Mouse (Mus musculus): ENCODE results near the gene Ddr2. TPM values are rescaled to one million over a fixed set of nuclear protein-coding genes. Genes with fewer than 3 reads are reported as not detected.

Gene Ddr2
- polyA plus RNA-seq, 1 experiment = 6.0 TPM

DNA sequence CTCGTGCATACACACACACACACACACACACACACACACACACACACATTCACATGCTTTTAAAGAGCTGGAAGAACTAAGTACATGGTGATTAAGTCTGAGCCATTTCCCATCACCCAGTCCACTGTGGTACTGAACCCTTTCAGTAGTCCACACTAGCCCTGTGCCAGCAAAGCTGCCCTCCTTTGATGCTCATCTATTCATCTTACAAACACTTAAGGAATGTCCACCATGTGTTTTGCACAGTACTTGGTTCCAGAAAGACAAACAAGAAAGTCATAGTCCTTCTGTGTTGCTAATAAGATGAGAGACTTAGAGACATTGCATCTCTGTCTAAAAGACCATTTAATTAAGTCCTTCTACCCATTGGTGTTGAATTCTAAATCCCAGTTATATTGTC lies 29.7 kb downstream of the Ddr2 start:
- TF ChIP-seq CTCF (IDR thresholded peaks at IDR 0.05; ENCODE audit: control insufficient read depth, insufficient read depth, low read length) (no peak), POLR2A (IDR thresholded peaks at IDR 0.05; ENCODE audit: borderline replicate concordance, control insufficient read depth, low read depth, low read length) (no peak)
- Histone ChIP-seq H3K27ac (ENCODE audit: control insufficient read depth, insufficient read depth, low read depth, low read length, poor library complexity) (no peak overlapping the region), H3K4me3 (replicated peaks; ENCODE audit: control insufficient read depth, low read depth, low read length) (no peak overlapping the region), H3K4me1 (ENCODE audit: control insufficient read depth, insufficient read depth, low read length) (no peaks in the 10 kb centered on the region)
- WGBS = 65% methylated on average over 1 of the region's 1 CpGs

DNA sequence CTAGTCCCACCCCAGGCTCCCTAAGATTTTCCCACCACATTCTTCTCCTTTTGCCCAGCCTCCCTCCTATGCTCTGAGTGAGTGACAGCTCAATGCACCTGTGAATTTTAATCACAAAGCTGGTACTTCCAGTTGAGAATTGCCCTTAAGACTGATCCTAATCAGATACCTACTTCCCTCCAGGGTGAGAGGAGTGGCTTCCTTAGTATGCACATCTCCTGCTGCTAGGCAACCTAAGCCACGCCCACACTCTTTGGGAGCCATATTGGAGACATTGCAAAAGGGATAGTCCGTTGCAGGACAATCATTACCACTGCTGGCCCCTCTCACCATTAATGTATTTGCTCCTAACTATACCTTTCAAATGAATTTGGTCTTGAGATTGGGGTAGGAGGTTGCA lies 31.1 kb downstream of the Ddr2 start:
- Histone ChIP-seq H3K4me3 (replicated peaks; ENCODE audit: control insufficient read depth, low read depth, low read length) (no peak overlapping the region), H3K4me1 (ENCODE audit: control insufficient read depth, insufficient read depth, low read length) (no peaks in the 10 kb centered on the region), H3K27ac (ENCODE audit: control insufficient read depth, insufficient read depth, low read depth, low read length, poor library complexity) (no peak overlapping the region)
- 66% methylated on average over 2 of the region's 2 CpGs for WGBS
- TF ChIP-seq CTCF (IDR thresholded peaks at IDR 0.05; ENCODE audit: control insufficient read depth, insufficient read depth, low read length) = no peak
- no peak for TF ChIP-seq POLR2A (IDR thresholded peaks at IDR 0.05; ENCODE audit: borderline replicate concordance, control insufficient read depth, low read depth, low read length)

DNA sequence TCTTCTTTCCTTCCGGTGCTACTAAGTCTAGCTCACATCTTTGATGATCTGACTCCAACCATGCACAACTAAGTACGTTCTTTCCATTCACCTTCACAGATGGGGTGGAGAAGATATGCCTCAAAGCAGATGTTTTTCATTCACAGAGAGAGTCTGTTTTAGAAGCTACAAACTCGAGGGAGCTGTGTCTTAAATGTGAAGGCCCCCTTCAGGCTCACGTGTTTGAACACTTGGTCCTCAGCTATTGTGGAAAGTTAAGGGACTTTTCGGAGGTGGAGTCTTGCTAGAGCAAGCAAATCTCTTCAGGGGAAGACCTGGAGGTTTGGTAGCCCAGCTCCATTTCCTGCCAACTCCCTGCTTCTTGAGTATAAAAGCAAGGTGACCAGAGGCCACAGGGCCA lies 34.2 kb downstream of the Ddr2 start:
- WGBS = 76% methylated on average over 5 of the region's 5 CpGs
- no peaks in the 10 kb centered on the region for H3K4me1 ChIP-seq (ENCODE audit: control insufficient read depth, insufficient read depth, low read length)
- H3K4me3 ChIP-seq (replicated peaks; ENCODE audit: control insufficient read depth, low read depth, low read length) = no peak overlapping the region
- TF ChIP-seq POLR2A (IDR thresholded peaks at IDR 0.05; ENCODE audit: borderline replicate concordance, control insufficient read depth, low read depth, low read length) = no peak
- H3K27ac ChIP-seq (ENCODE audit: control insufficient read depth, insufficient read depth, low read depth, low read length, poor library complexity) = no peak overlapping the region

DNA sequence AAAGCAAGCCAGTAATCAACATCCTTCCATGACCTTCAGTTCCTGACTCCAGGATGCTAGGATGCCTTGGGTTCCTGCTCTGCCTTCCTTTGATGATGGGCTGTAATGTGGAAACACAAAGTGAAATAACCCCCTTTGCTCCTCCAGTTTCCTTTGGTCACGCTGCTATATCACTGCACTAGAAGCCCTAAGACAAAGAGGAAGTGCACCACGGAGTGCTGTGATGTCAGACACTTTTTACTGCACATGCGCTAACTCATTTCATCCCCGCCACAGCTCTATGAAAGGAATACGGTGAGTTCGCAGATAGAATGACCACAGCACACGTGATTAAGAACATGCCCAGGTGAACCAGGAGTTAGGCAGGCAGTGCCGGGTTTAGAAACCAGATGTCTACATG lies 36.8 kb downstream of the Ddr2 start:
- Histone ChIP-seq H3K27ac (ENCODE audit: control insufficient read depth, insufficient read depth, low read depth, low read length, poor library complexity) (no peak overlapping the region), H3K4me3 (replicated peaks; ENCODE audit: control insufficient read depth, low read depth, low read length) (no peak overlapping the region), H3K4me1 (ENCODE audit: control insufficient read depth, insufficient read depth, low read length) (no peaks in the 10 kb centered on the region)
- 60% methylated on average over 8 of the region's 8 CpGs for WGBS
- TF ChIP-seq CTCF (IDR thresholded peaks at IDR 0.05; ENCODE audit: control insufficient read depth, insufficient read depth, low read length) (no peak), POLR2A (IDR thresholded peaks at IDR 0.05; ENCODE audit: borderline replicate concordance, control insufficient read depth, low read depth, low read length) (no peak)

DNA sequence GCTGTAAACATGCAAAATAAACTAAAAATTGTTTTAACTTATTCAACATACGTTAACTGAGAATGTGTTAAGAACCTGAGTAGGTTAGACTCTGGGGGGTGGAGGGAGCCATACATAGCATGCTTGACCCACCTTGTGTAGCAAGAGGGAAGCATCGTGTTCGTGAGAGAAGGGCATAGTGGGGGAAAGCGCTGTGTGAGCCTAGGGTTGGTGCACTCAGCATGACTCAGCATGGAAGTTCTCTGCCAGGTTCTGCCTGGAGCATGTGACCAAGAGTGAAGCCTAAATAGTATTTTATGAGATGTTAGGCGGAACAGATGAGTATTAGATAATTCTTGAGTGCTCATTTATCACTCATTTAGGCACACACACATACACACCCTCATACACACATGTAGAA lies 41.4 kb downstream of the Ddr2 start:
- 41% methylated on average over 5 of the region's 5 CpGs for WGBS

DNA sequence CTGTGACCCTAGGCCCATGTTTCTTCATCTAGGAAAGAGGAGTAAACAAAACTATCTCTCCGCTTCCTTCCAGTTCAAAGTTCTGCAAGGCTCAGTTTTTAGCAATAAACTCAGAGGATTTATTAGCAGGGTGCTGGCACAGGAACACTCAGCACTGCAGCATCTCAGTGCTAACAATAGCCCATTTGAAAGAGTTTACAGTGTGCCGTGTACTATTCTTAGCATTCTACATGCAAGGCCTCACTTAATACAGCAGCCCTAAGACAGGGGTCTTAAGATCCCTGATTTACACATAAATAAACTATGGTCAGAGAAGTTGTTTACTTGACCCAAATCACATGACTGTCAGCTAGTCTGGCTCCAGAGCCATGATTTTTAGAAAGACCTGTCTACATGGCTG lies 44.6 kb downstream of the Ddr2 start:
- Histone ChIP-seq H3K27ac (ENCODE audit: control insufficient read depth, insufficient read depth, low read depth, low read length, poor library complexity) (no peak overlapping the region), H3K4me3 (replicated peaks; ENCODE audit: control insufficient read depth, low read depth, low read length) (no peak overlapping the region), H3K4me1 (ENCODE audit: control insufficient read depth, insufficient read depth, low read length) (no peaks in the 10 kb centered on the region)
- TF ChIP-seq CTCF (IDR thresholded peaks at IDR 0.05; ENCODE audit: control insufficient read depth, insufficient read depth, low read length) (no peak), POLR2A (IDR thresholded peaks at IDR 0.05; ENCODE audit: borderline replicate concordance, control insufficient read depth, low read depth, low read length) (no peak)
- 87% methylated on average over 2 of the region's 2 CpGs for WGBS

More for the DNA sequence above, 41.4 kb downstream of the Ddr2 start:
- no peak overlapping the region for H3K27ac ChIP-seq (ENCODE audit: control insufficient read depth, insufficient read depth, low read depth, low read length, poor library complexity)
- H3K4me1 ChIP-seq (ENCODE audit: control insufficient read depth, insufficient read depth, low read length) = no peaks in the 10 kb centered on the region
- no peak for TF ChIP-seq CTCF (IDR thresholded peaks at IDR 0.05; ENCODE audit: control insufficient read depth, insufficient read depth, low read length)
- no peak for TF ChIP-seq POLR2A (IDR thresholded peaks at IDR 0.05; ENCODE audit: borderline replicate concordance, control insufficient read depth, low read depth, low read length)
- H3K4me3 ChIP-seq (replicated peaks; ENCODE audit: control insufficient read depth, low read depth, low read length) = no peak overlapping the region

DNA sequence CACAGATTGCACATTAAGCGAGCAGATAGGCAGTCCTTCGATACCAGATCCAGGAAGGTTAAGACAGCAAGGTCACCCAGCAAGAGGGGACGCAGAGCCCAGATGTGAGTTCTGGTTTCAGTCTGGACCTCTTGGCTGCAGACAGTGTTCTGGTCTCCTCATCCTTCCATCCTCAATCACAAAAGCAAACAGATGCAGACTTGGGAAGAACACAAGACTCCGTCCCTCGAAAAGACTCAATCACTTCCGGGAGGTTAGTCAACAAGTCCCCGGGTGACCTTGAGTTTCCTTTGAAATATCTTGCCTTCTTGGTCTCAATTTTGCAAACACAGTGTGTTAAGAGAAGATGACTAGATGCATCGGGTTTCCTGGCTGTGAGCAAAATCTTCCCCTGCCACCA lies 45.6 kb downstream of the Ddr2 start:
- H3K4me1 ChIP-seq (ENCODE audit: control insufficient read depth, insufficient read depth, low read length) = no peaks in the 10 kb centered on the region; the same call in 1 of the 2 replicates
- no peak overlapping the region for H3K4me3 ChIP-seq (replicated peaks; ENCODE audit: control insufficient read depth, low read depth, low read length)
- 88% methylated on average over 8 of the region's 8 CpGs for WGBS
- no peak overlapping the region for H3K27ac ChIP-seq (ENCODE audit: control insufficient read depth, insufficient read depth, low read depth, low read length, poor library complexity)
- TF ChIP-seq POLR2A (IDR thresholded peaks at IDR 0.05; ENCODE audit: borderline replicate concordance, control insufficient read depth, low read depth, low read length) (no peak), CTCF (IDR thresholded peaks at IDR 0.05; ENCODE audit: control insufficient read depth, insufficient read depth, low read length) (no peak)

DNA sequence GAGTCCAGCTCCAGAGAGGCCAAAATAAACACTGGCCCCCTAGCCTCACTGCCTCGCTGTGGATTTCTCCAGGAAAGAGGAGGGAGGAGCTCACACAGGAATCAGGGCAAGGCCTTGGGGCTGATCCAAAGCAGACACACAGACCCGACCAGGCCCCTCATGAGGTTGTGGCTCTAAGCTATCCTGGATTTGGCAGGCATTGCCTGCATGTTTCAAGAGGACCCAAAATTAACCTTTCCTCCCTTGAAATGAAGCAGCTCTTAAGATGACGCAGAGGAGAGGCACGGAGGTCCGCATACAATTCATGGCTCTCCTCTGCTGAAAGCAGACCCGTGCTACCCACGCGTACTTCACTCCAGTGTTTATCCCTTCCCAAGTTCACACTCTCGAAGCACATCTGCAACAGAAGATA lies 46.5 kb downstream of the Ddr2 start:
- 69% methylated on average over 9 of the region's 9 CpGs for WGBS
- H3K4me3 ChIP-seq (replicated peaks; ENCODE audit: control insufficient read depth, low read depth, low read length) = no peak overlapping the region
- no peaks in the 10 kb centered on the region; the same call in 1 of the 2 replicates for H3K4me1 ChIP-seq (ENCODE audit: control insufficient read depth, insufficient read depth, low read length)
- TF ChIP-seq CTCF (IDR thresholded peaks at IDR 0.05; ENCODE audit: control insufficient read depth, insufficient read depth, low read length) = no peak
- no peak for TF ChIP-seq POLR2A (IDR thresholded peaks at IDR 0.05; ENCODE audit: borderline replicate concordance, control insufficient read depth, low read depth, low read length)
- H3K27ac ChIP-seq (ENCODE audit: control insufficient read depth, insufficient read depth, low read depth, low read length, poor library complexity) = no peak overlapping the region

DNA sequence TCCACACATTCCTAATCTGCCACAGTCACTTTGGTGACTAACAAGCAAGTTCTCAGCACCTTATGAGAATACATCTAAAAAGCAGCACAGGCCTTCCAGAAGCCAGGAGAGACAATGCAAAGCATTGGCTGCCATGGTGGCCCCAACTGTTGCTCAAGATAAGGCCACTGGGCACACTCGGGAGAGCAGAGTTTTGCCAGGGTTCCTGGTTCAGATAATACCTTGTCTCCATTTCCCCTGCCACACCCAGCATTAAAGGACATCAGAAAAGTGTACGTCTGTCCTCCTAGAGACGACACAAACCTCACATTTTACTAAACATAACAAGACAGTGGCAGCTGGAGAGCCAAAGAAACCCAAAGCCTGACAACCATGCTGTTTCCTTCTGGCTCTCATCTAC lies 50.3 kb downstream of the Ddr2 start:
- Histone ChIP-seq H3K27ac (ENCODE audit: control insufficient read depth, insufficient read depth, low read depth, low read length, poor library complexity) (no peak overlapping the region), H3K4me3 (replicated peaks; ENCODE audit: control insufficient read depth, low read depth, low read length) (no peak overlapping the region), H3K4me1 (ENCODE audit: control insufficient read depth, insufficient read depth, low read length) (no peaks in the 10 kb centered on the region; the same call in 1 of the 2 replicates)
- WGBS = 52% methylated on average over 3 of the region's 3 CpGs
- no peak for TF ChIP-seq CTCF (IDR thresholded peaks at IDR 0.05; ENCODE audit: control insufficient read depth, insufficient read depth, low read length)
- no peak for TF ChIP-seq POLR2A (IDR thresholded peaks at IDR 0.05; ENCODE audit: borderline replicate concordance, control insufficient read depth, low read depth, low read length)
